Mouse (Mus musculus) liver, embryonic 14.5 days (tissue): ENCODE data around the gene Slc30a6.

Experiments
- CTCF ChIP-seq: IDR thresholded peaks from 2 replicates; pipeline ENCODE4 v1.5.1; 2016; ENCODE audit warnings: antibody characterized with exemption, low read depth, control low read depth
- EP300 ChIP-seq: IDR thresholded peaks from 2 replicates; pipeline ENCODE4 v1.6.1; 2016; ENCODE audit warnings: antibody characterized with exemption, low read depth

DNA sequence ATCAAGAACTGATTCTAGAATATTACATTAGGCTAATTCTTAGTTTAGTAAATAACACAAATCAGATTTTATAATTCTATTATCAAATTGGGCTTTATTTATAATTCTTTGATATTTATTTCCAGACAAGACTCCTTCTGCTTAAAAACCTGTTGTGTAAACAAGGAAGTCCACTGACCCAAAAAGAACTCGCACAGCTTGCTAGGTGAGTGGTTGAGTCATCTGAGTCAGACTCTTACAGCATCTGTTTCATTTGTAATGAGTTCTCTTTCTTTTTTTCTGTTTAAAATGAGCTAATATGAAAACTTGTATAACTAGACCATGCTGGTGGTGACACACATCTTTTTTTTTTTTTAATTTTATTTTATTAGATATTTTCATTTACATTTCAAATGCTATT lies 18.5 kb upstream of the Slc30a6 start:
- no peak for TF ChIP-seq CTCF
- no peak for TF ChIP-seq EP300
